Mouse (Mus musculus) ES-E14 (cell line): ENCODE results near the gene Pxdc1.

Experiments used
- CHD2 ChIP-seq: IDR thresholded peaks from 2 replicates; pipeline ENCODE4 v1.6.1; 2014; ENCODE audit warnings: mild to moderate bottlenecking, low read depth, low read length, inconsistent platforms
- HCFC1 ChIP-seq: IDR thresholded peaks from 2 replicates; pipeline ENCODE4 v1.6.1; 2012; ENCODE audit warnings: low read length, inconsistent platforms, borderline replicate concordance; ENCODE audit not compliant: insufficient read depth
- MAFK ChIP-seq: IDR thresholded peaks from 2 replicates; pipeline ENCODE4 v1.6.1; 2014; ENCODE audit warnings: mild to moderate bottlenecking, low read depth, low read length, inconsistent platforms; ENCODE audit not compliant: insufficient read depth
- ZC3H11A ChIP-seq: IDR thresholded peaks from 2 replicates; pipeline ENCODE4 v1.6.1; 2012; ENCODE audit warnings: low read depth, mild to moderate bottlenecking, inconsistent platforms, low read length, borderline replicate concordance
- ZNF384 ChIP-seq: IDR thresholded peaks from 2 replicates; pipeline ENCODE4 v1.6.1; 2012; ENCODE audit warnings: low read depth, low read length, inconsistent platforms

DNA sequence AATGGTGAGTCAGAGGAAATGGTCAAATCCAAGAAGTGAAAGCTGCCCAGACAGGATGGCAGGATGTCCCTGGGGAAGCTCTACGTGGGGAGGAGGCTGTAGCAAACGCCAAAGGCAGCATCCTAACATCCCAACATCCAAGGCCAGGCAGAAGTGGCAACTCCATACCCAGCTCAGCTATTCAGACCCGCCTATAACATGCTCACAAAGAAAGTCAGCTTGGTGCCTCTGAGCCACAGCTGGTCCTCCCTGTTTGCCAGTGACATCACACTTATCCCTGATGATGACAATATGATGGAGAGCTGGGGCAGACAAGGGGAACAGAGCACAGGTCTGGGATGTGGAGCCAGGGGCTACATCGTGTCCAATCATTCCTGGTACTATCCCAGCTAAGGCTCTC is 5.5 kb downstream of the Pxdc1 start:
- TF ChIP-seq HCFC1 (no peak), ZNF384 (no peak), CHD2 (no peak), ZC3H11A (no peak), MAFK (no peak)
